8 mouse cellular contexts compared by ENCODE assay signal in genomic region chr19:7066828-7067342, GRCm38 (mm10). TPM values are rescaled to one million over a fixed set of nuclear protein-coding genes. Genes with fewer than 3 reads are reported as not detected.
DNase-seq lines count a peak whose midpoint lies in the region; ATAC-seq lines count a peak whose summit lies in the region.

No protein-coding gene starts in this region.

- peak overlapping the region; percentile 24; the same call in 1 of the 2 replicates for H3K4me2 ChIP-seq in heart, embryonic 12.5 days
- 0 out of 2 replicates have a peak overlapping the region, but pooled peaks have one; percentile 8 for H3K4me2 ChIP-seq in midbrain, embryonic 13.5 days (replicated peaks)
- H3K4me2 ChIP-seq in midbrain, embryonic 15.5 days = no peak overlapping the region
- H3K4me2 ChIP-seq in intestine, embryonic 15.5 days (replicated peaks) = peak overlapping the region; percentile 36
- 0 out of 2 replicates have a peak overlapping the region, but pooled peaks have one; percentile 27 for H3K4me2 ChIP-seq in stomach, embryonic 16.5 days (ENCODE audit: low read depth, low read length)

- H3K9ac ChIP-seq in heart, embryonic 12.5 days = peak overlapping the region; percentile 36; the same call in 1 of the 2 replicates
- peak overlapping the region; percentile 42 for H3K9ac ChIP-seq in midbrain, embryonic 13.5 days (replicated peaks)
- H3K9ac ChIP-seq in midbrain, embryonic 15.5 days = no peak overlapping the region
- H3K9ac ChIP-seq in intestine, embryonic 15.5 days = no peak overlapping the region
- peak overlapping the region; percentile 34; the same call in 1 of the 2 replicates for H3K9ac ChIP-seq in stomach, embryonic 16.5 days (ENCODE audit: low read length)

- no peaks in the 10 kb centered on the region for H3K36me3 ChIP-seq in heart, embryonic 12.5 days
- H3K36me3 ChIP-seq in midbrain, embryonic 13.5 days = no peaks in the 10 kb centered on the region
- H3K36me3 ChIP-seq in midbrain, embryonic 15.5 days (replicated peaks) = no peaks in the 10 kb centered on the region
- no peaks in the 10 kb centered on the region for H3K36me3 ChIP-seq in intestine, embryonic 15.5 days
- H3K36me3 ChIP-seq in stomach, embryonic 16.5 days (ENCODE audit: control insufficient read depth, insufficient read depth, low read length) = no peaks in the 10 kb centered on the region

- no peak overlapping the region for H3K4me3 ChIP-seq in heart, embryonic 12.5 days
- no peak overlapping the region for H3K4me3 ChIP-seq in midbrain, embryonic 13.5 days (replicated peaks)
- H3K4me3 ChIP-seq in midbrain, embryonic 15.5 days = no peak overlapping the region
- no peak overlapping the region for H3K4me3 ChIP-seq in intestine, embryonic 15.5 days (replicated peaks)
- H3K4me3 ChIP-seq in stomach, embryonic 16.5 days (replicated peaks; ENCODE audit: low read length) = no peak overlapping the region

- no peak for ATAC-seq in heart, embryonic 12.5 days (ENCODE audit: insufficient number of reproducible peaks, low FRiP score)
- ATAC-seq in midbrain, embryonic 13.5 days = no peak
- ATAC-seq in midbrain, embryonic 15.5 days (replicated peaks) = no peak
- ATAC-seq in intestine, embryonic 15.5 days = 0 out of 2 replicates have a peak, but pooled peaks have one; percentile 2
- no peak for ATAC-seq in stomach, embryonic 16.5 days (ENCODE audit: insufficient read depth, low FRiP score)
- no peak for ATAC-seq in monocyte, adult 5-6 weeks (replicated peaks; ENCODE audit: insufficient number of reproducible peaks, low FRiP score, low TSS enrichment, poor library complexity, severe bottlenecking)

- no peak for DNase-seq in heart, adult 18-20 months
- DNase-seq in left cerebral cortex, postnatal 36 days (ENCODE audit: low spot score in 2 of 2) = no peak

- no peaks in the 10 kb centered on the region for H3K9me3 ChIP-seq in heart, embryonic 12.5 days (replicated peaks)
- H3K9me3 ChIP-seq in midbrain, embryonic 13.5 days = no peaks in the 10 kb centered on the region
- no peaks in the 10 kb centered on the region for H3K9me3 ChIP-seq in midbrain, embryonic 15.5 days
- H3K9me3 ChIP-seq in intestine, embryonic 15.5 days = no peaks in the 10 kb centered on the region
- H3K9me3 ChIP-seq in stomach, embryonic 16.5 days (replicated peaks; ENCODE audit: control insufficient read depth, low read length) = no peaks in the 10 kb centered on the region

- H3K27ac ChIP-seq in heart, embryonic 12.5 days (ENCODE audit: poor library complexity, severe bottlenecking) = no peak overlapping the region
- peak overlapping the region; percentile 27; the same call in 1 of the 2 replicates for H3K27ac ChIP-seq in midbrain, embryonic 13.5 days
- H3K27ac ChIP-seq in midbrain, embryonic 15.5 days = no peak overlapping the region
- peak overlapping the region; percentile 68 for H3K27ac ChIP-seq in intestine, embryonic 15.5 days
- 0 out of 2 replicates have a peak overlapping the region, but pooled peaks have one; percentile 21 for H3K27ac ChIP-seq in stomach, embryonic 16.5 days (ENCODE audit: low read length)

- H3K4me1 ChIP-seq in heart, embryonic 12.5 days (replicated peaks) = peaks cover 35% of the 10 kb centered on the region
- H3K4me1 ChIP-seq in midbrain, embryonic 13.5 days (replicated peaks) = peaks cover 68% of the 10 kb centered on the region
- H3K4me1 ChIP-seq in midbrain, embryonic 15.5 days = peaks cover 55% of the 10 kb centered on the region
- H3K4me1 ChIP-seq in intestine, embryonic 15.5 days (replicated peaks) = peaks cover 38% of the 10 kb centered on the region
- H3K4me1 ChIP-seq in stomach, embryonic 16.5 days (ENCODE audit: control insufficient read depth, insufficient read depth, low read length) = peaks cover 28% of the 10 kb centered on the region

- 32% methylated on average over 8 of the region's 8 CpGs for WGBS in heart, embryonic 12.5 days
- 54% methylated on average over 7 of the region's 8 CpGs for WGBS in midbrain, embryonic 13.5 days
- WGBS in midbrain, embryonic 15.5 days = 46% methylated on average over 7 of the region's 8 CpGs
- WGBS in intestine, embryonic 15.5 days = 29% methylated on average over 8 of the region's 8 CpGs
- WGBS in stomach, embryonic 16.5 days = 34% methylated on average over 7 of the region's 8 CpGs

- intact Hi-C loops in left cerebral cortex, postnatal 36 days (cut with DNase I) = loop anchor here (10.0 kb wide), 1 partner anchor 348 kb away; the partner anchor contains the start of gene 2700081O15Rik

- peaks cover 33% of the 10 kb centered on the region for H3K27me3 ChIP-seq in heart, embryonic 12.5 days (replicated peaks)
- H3K27me3 ChIP-seq in midbrain, embryonic 13.5 days = peaks cover 20% of the 10 kb centered on the region
- H3K27me3 ChIP-seq in midbrain, embryonic 15.5 days (replicated peaks) = 0 out of 2 replicates have a peak, but pooled peaks cover 3% of the 10 kb centered on the region
- H3K27me3 ChIP-seq in intestine, embryonic 15.5 days (replicated peaks) = peaks cover 21% of the 10 kb centered on the region
- 0 out of 2 replicates have a peak, but pooled peaks cover 4% of the 10 kb centered on the region for H3K27me3 ChIP-seq in stomach, embryonic 16.5 days (ENCODE audit: control insufficient read depth, insufficient read depth, low read length)

RNA-seq across cellular contexts. Expression of gene Macrod1, which starts 10.3 kb away (rescaled TPM):
- 29.0 and 30.0 TPM in 2 replicates for polyA plus RNA-seq in heart, embryonic 12.5 days (2016; fragmentation: Nextera tagmentation; extraction: Ambion mirVana)
- total RNA-seq in heart, adult 18-20 months (2021) = 100 to 1,000 TPM; 303 to 332 TPM
- 2.9 and 3.0 TPM in 2 replicates for polyA plus RNA-seq in midbrain, embryonic 13.5 days (2015; fragmentation: Nextera tagmentation; extraction: Ambion mirVana)
- 5.6 and 6.0 TPM in 2 replicates for polyA plus RNA-seq in midbrain, embryonic 15.5 days (2015; fragmentation: Nextera tagmentation; extraction: Ambion mirVana)
- 11.8 and 11.9 TPM in 2 replicates for polyA plus RNA-seq in intestine, embryonic 15.5 days (2015; fragmentation: Nextera tagmentation; extraction: Ambion mirVana)
- 10.0 and 14.0 TPM in 2 replicates for polyA plus RNA-seq in stomach, embryonic 16.5 days (2015; fragmentation: Nextera tagmentation; extraction: Ambion mirVana)
- 0.32 to 1.8 TPM in 2 of 3 replicates, not detected in the other for total RNA-seq in monocyte, adult 5-6 weeks (2017)
- 10 to 100 TPM; 14.1 to 17.6 TPM for total RNA-seq in left cerebral cortex, postnatal 36 days (2021)

RNA-seq across cellular contexts. Expression of gene Stip1, which starts 27.1 kb away (rescaled TPM):
- polyA plus RNA-seq in heart, embryonic 12.5 days (2016; fragmentation: Nextera tagmentation; extraction: Ambion mirVana) = 228 and 236 TPM in 2 replicates
- total RNA-seq in heart, adult 18-20 months (2021) = 100 to 1,000 TPM; 137 to 160 TPM
- polyA plus RNA-seq in midbrain, embryonic 13.5 days (2015; fragmentation: Nextera tagmentation; extraction: Ambion mirVana) = 258 and 273 TPM in 2 replicates
- polyA plus RNA-seq in midbrain, embryonic 15.5 days (2015; fragmentation: Nextera tagmentation; extraction: Ambion mirVana) = 214 and 230 TPM in 2 replicates
- polyA plus RNA-seq in intestine, embryonic 15.5 days (2015; fragmentation: Nextera tagmentation; extraction: Ambion mirVana) = 211 and 214 TPM in 2 replicates
- polyA plus RNA-seq in stomach, embryonic 16.5 days (2015; fragmentation: Nextera tagmentation; extraction: Ambion mirVana) = 198 and 202 TPM in 2 replicates
- total RNA-seq in monocyte, adult 5-6 weeks (2017) = 86.9 to 106 TPM (median 100 TPM) in 3 replicates
- total RNA-seq in left cerebral cortex, postnatal 36 days (2021) = 100 to 1,000 TPM; 179 to 201 TPM

RNA-seq across cellular contexts. Expression of gene Flrt1, which starts 38.6 kb away (rescaled TPM):
- polyA plus RNA-seq in heart, embryonic 12.5 days (2016; fragmentation: Nextera tagmentation; extraction: Ambion mirVana) = 0.81 and 0.87 TPM in 2 replicates
- total RNA-seq in heart, adult 18-20 months (2021) = 1 to 10 TPM in 1 of 2 experiments, under 1 TPM in 1; 0.82 to 1.4 TPM
- polyA plus RNA-seq in midbrain, embryonic 13.5 days (2015; fragmentation: Nextera tagmentation; extraction: Ambion mirVana) = 8.3 and 9.2 TPM in 2 replicates
- 12.2 and 12.5 TPM in 2 replicates for polyA plus RNA-seq in midbrain, embryonic 15.5 days (2015; fragmentation: Nextera tagmentation; extraction: Ambion mirVana)
- 1.8 and 2.1 TPM in 2 replicates for polyA plus RNA-seq in intestine, embryonic 15.5 days (2015; fragmentation: Nextera tagmentation; extraction: Ambion mirVana)
- 3.4 and 3.6 TPM in 2 replicates for polyA plus RNA-seq in stomach, embryonic 16.5 days (2015; fragmentation: Nextera tagmentation; extraction: Ambion mirVana)
- total RNA-seq in monocyte, adult 5-6 weeks (2017) = 0.10 TPM in 1 of 3 replicates, not detected in the others
- total RNA-seq in left cerebral cortex, postnatal 36 days (2021) = 10 to 100 TPM; 36.2 to 41.7 TPM

RNA-seq across cellular contexts. Expression of gene Fermt3, which starts 47.6 kb away (rescaled TPM):
- 9.3 and 11.7 TPM in 2 replicates for polyA plus RNA-seq in heart, embryonic 12.5 days (2016; fragmentation: Nextera tagmentation; extraction: Ambion mirVana)
- total RNA-seq in heart, adult 18-20 months (2021) = 1 to 10 TPM; 4.4 to 6.0 TPM
- 3.9 and 4.8 TPM in 2 replicates for polyA plus RNA-seq in midbrain, embryonic 13.5 days (2015; fragmentation: Nextera tagmentation; extraction: Ambion mirVana)
- polyA plus RNA-seq in midbrain, embryonic 15.5 days (2015; fragmentation: Nextera tagmentation; extraction: Ambion mirVana) = 4.8 and 5.2 TPM in 2 replicates
- polyA plus RNA-seq in intestine, embryonic 15.5 days (2015; fragmentation: Nextera tagmentation; extraction: Ambion mirVana) = 9.8 and 10.1 TPM in 2 replicates
- polyA plus RNA-seq in stomach, embryonic 16.5 days (2015; fragmentation: Nextera tagmentation; extraction: Ambion mirVana) = 17.3 and 18.4 TPM in 2 replicates
- total RNA-seq in monocyte, adult 5-6 weeks (2017) = 265 to 357 TPM (median 285 TPM) in 3 replicates
- total RNA-seq in left cerebral cortex, postnatal 36 days (2021) = 1 to 10 TPM; 3.7 to 4.9 TPM

Comparison
In these comparisons a context has a peak if more than half of its experiments do, and no peak if none do; other contexts are left out.
1. H3K27ac ChIP-seq: peak in midbrain, embryonic 13.5 days (single experiment), intestine, embryonic 15.5 days (single experiment) and stomach, embryonic 16.5 days (single experiment); none in heart, embryonic 12.5 days (single experiment) and midbrain, embryonic 15.5 days (single experiment).
2. H3K9ac ChIP-seq: peak in heart, embryonic 12.5 days (single experiment), midbrain, embryonic 13.5 days (single experiment) and stomach, embryonic 16.5 days (single experiment); none in midbrain, embryonic 15.5 days (single experiment) and intestine, embryonic 15.5 days (single experiment).